Mouse (Mus musculus) liver, embryonic 14.5 days (tissue): ENCODE measurements around the gene Abat. TPM values are rescaled to one million over a fixed set of nuclear protein-coding genes. Genes with fewer than 3 reads are reported as not detected.

ENCODE experiments used
- ATAC-seq: fragments of 200-750 bp; cut with Nextera tagmentation; 2 replicates; pipeline ENCODE4 v1.8.0; 2017; ENCODE audit warnings: moderate number of reproducible peaks, mild to moderate bottlenecking, moderate library complexity; ENCODE audit not compliant: insufficient read depth
- DNase-seq, 3 experiments: peaks; one replicate each; pipeline ENCODE4 v3.0.0-alpha.2; 2012 to 2013; ENCODE audit warnings: low read depth in 3 of 3, low spot score in 3 of 3
- H3K27ac ChIP-seq: fragments of 300-500 bp; sonication (generic); 2 replicates; pipeline ENCODE4 v1.5.1; 2014; ENCODE audit warnings: moderate library complexity, mild to moderate bottlenecking, control low read depth, inconsistent platforms
- H3K27me3 ChIP-seq: fragments of 300-500 bp; sonication (generic); 2 replicates; pipeline ENCODE4 v1.6.1; 2014; ENCODE audit warnings: mild to moderate bottlenecking, low read length, moderate library complexity; ENCODE audit not compliant: control insufficient read depth, insufficient read depth
- H3K36me3 ChIP-seq: fragments of 300-500 bp; sonication (generic); replicated peaks from 2 replicates; pipeline ENCODE4 v1.6.1; 2014; ENCODE audit warnings: low read depth; ENCODE audit not compliant: control insufficient read depth, insufficient read depth
- H3K4me1 ChIP-seq, 2 experiments: fragments of 200-500 bp in 1 of 2; fragments of 300-500 bp in 1 of 2; sonication (generic) in 1 of 2; replicated peaks; 2 replicates each; pipeline ENCODE4 v1.6.1; 2012 to 2014; ENCODE audit warnings: antibody characterized with exemption in 1 of 2, inconsistent platforms in 1 of 2, low read length in 1 of 2; ENCODE audit not compliant: control insufficient read depth in 2 of 2, insufficient read depth in 2 of 2
- H3K4me2 ChIP-seq: fragments of 300-500 bp; sonication (generic); 2 replicates; pipeline ENCODE4 v1.6.1; 2014; ENCODE audit warnings: low read depth, mild to moderate bottlenecking, control low read depth, moderate library complexity
- H3K4me3 ChIP-seq, 2 experiments: fragments of 200-500 bp in 1 of 2; fragments of 300-500 bp in 1 of 2; sonication (generic) in 1 of 2; 2 replicates each; pipeline ENCODE4 v1.5.1; 2012 to 2014; ENCODE audit warnings: low read depth in 2 of 2, low read length in 2 of 2, mild to moderate bottlenecking in 2 of 2, control low read depth in 1 of 2, inconsistent platforms in 1 of 2, moderate library complexity in 1 of 2; ENCODE audit not compliant: insufficient read depth in 1 of 2
- H3K9ac ChIP-seq: fragments of 300-500 bp; sonication (generic); replicated peaks from 2 replicates; pipeline ENCODE4 v1.6.1; 2014; ENCODE audit warnings: mild to moderate bottlenecking, control low read depth, moderate library complexity
- H3K9me3 ChIP-seq: fragments of 300-500 bp; sonication (generic); 2 replicates; pipeline ENCODE4 v1.6.1; 2016; ENCODE audit warnings: low read length, mixed read lengths; ENCODE audit not compliant: control insufficient read depth
- CTCF ChIP-seq: IDR thresholded peaks from 2 replicates; pipeline ENCODE4 v1.5.1; 2016; ENCODE audit warnings: antibody characterized with exemption, low read depth, control low read depth
- EP300 ChIP-seq: IDR thresholded peaks from 2 replicates; pipeline ENCODE4 v1.6.1; 2016; ENCODE audit warnings: antibody characterized with exemption, low read depth
- WGBS: fragments of 180-500 bp; shearing (Covaris S2); extraction: QIAGEN DNeasy Blood & Tissue Kit; methylation state at CpG from one replicate; pipeline ENCODE4 v1.1.7; 2014; ENCODE audit not compliant: insufficient replicate concordance; 5-methylcytosine and 5-hydroxymethylcytosine counted together
- polyA plus RNA-seq, 2 experiments: library from polyadenylated mRNA; depleted of rRNA in 1 of 2; stranded (reverse) in 1 of 2; unstranded in 1 of 2; fragments of >200 nt; fragmentation: Nextera tagmentation in 1 of 2; extraction: Ambion mirVana in 1 of 2; gene quantifications; 2 replicates each; pipeline versions ENCODE4 v1.2.1 to v1.2.3; 2012 to 2014

Abat gene
- polyA plus RNA-seq, 2 experiments, result 12.8 to 13.7 TPM

DNA sequence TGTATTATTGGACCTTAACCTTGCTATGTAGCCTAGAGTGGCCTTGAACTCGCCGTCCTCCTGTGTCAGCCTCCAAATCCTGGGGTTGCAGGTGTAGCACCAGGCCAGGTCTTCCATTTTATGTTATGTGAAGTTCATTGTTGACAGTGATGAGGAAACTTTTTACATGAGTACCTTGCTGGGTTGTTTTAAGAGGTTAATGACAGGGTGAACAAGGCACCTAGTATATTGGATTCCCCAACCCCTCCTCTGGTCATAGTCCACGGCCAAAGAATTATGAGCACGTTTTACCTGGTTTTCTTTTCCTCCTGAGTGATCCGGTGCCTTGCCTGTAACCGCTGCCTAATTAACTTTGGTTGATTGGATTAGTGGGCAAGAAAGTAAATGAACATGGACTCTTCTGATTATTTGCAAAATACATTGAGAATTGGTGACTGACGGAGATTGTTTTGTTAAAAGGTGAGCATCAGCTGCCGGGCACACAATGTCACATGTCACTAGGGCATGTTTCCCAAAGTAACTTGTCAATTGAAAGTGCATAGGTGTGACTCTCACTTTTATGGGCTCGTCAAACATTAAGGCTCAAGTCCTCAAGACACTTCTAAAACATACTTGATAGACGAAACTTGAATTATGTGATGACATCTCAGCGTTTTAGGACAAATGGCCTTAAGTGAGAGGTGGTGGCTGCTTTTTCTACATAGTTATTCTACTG, 57.8 kb downstream of the Abat start:
- no peak for TF ChIP-seq CTCF
- no peak overlapping the region for H3K9ac ChIP-seq
- H3K9me3 ChIP-seq, result no peaks in the 10 kb centered on the region
- no peak overlapping the region for H3K27ac ChIP-seq
- H3K4me1 ChIP-seq, result peaks cover 0 to 6% of the 10 kb centered on the region in 2 experiments; a peak in 2 of 4 replicates
- WGBS, result 67% methylated on average over 11 of the region's 11 CpGs
- no peaks in the 10 kb centered on the region for H3K27me3 ChIP-seq
- DNase-seq (no peak), ATAC-seq (no peak)
- H3K4me2 ChIP-seq, result no peak overlapping the region
- H3K36me3 ChIP-seq, result no peaks in the 10 kb centered on the region
- no peak overlapping the region for H3K4me3 ChIP-seq

- DNase-seq (no peak), ATAC-seq (no peak)
- H3K36me3 ChIP-seq, result no peaks in the 10 kb centered on the region
- 35% methylated on average over 4 of the region's 4 CpGs for WGBS
- H3K27me3 ChIP-seq, result no peaks in the 10 kb centered on the region
- H3K27ac ChIP-seq, result no peak overlapping the region
- no peak overlapping the region for H3K4me2 ChIP-seq
- H3K4me1 ChIP-seq, result no peaks in the 10 kb centered on the region
- H3K4me3 ChIP-seq, result no peak overlapping the region
- TF ChIP-seq EP300, result no peak
- TF ChIP-seq CTCF, result no peak
- no peak overlapping the region for H3K9ac ChIP-seq
- no peaks in the 10 kb centered on the region for H3K9me3 ChIP-seq
Observed at GRCm38 (mm10) chr16:8573041-8573440, 59.8 kb downstream of the Abat start.

DNA sequence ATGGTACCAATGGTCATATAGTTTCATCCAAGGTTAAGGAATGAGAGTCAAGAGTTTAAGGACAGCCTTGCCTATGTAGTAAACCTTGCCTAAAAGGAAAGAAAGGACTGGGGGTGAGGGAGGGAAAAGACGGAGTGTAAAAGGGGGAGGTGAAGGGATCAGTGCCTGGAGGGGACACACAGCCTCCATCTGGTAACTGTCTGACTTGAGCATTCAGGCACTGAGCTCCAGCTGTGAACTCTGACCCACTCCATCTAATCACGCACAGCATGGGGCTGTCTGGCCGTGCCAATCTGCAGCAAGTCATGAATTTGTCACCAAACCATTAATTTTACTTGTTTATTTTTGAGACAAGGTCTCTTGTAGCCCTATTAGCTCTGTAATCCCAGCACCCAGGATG, 60.5 kb downstream of the Abat start:
- 51% methylated on average over 3 of the region's 3 CpGs for WGBS
- no peak overlapping the region for H3K9ac ChIP-seq
- H3K27me3 ChIP-seq, result no peaks in the 10 kb centered on the region
- no peak overlapping the region for H3K4me2 ChIP-seq
- no peak for DNase-seq
- no peaks in the 10 kb centered on the region for H3K9me3 ChIP-seq
- no peak overlapping the region for H3K27ac ChIP-seq
- no peak for ATAC-seq
- no peak overlapping the region for H3K4me3 ChIP-seq
- no peaks in the 10 kb centered on the region for H3K36me3 ChIP-seq
- TF ChIP-seq CTCF (no peak), EP300 (no peak)
- H3K4me1 ChIP-seq, result no peaks in the 10 kb centered on the region

GRCm38 (mm10) chr16:8574316-8574715, 61.1 kb downstream of the Abat start:
- Histone ChIP-seq H3K4me1 (no peaks in the 10 kb centered on the region), H3K27me3 (no peaks in the 10 kb centered on the region), H3K4me3 (no peak overlapping the region), H3K27ac (no peak overlapping the region), H3K9me3 (no peaks in the 10 kb centered on the region), H3K9ac (no peak overlapping the region), H3K4me2 (no peak overlapping the region), H3K36me3 (no peaks in the 10 kb centered on the region)
- DNase-seq (no peak), ATAC-seq (no peak)
- no peak for TF ChIP-seq CTCF
- TF ChIP-seq EP300, result no peak
- 78% methylated on average over 11 of the region's 11 CpGs for WGBS

- DNase-seq, result no peak
- Histone ChIP-seq H3K4me2 (no peak overlapping the region), H3K36me3 (no peaks in the 10 kb centered on the region), H3K9ac (no peak overlapping the region), H3K27ac (no peak overlapping the region), H3K4me1 (no peaks in the 10 kb centered on the region), H3K27me3 (no peaks in the 10 kb centered on the region), H3K4me3 (no peak overlapping the region), H3K9me3 (no peaks in the 10 kb centered on the region)
- no peak for ATAC-seq
- 47% methylated on average over 3 of the region's 3 CpGs for WGBS
- TF ChIP-seq EP300, result no peak
- TF ChIP-seq CTCF, result no peak
Observed at GRCm38 (mm10) chr16:8576111-8576510, 62.9 kb downstream of the Abat start.
